Mouse (Mus musculus) brain, embryonic 14.5 days (tissue): ENCODE measurements at regions not wholly inside any gene's neighbourhood (a gene's known extent, or its start where the extent isn't known, plus 50 kb on each side); places are given as distances from the start of the nearest gene placed in this dataset.

ENCODE experiments used
- CTCF ChIP-seq: fragments of 200-500 bp; IDR thresholded peaks from 2 replicates; pipeline ENCODE4 v1.5.1; 2012; ENCODE audit warnings: inconsistent platforms, mild to moderate bottlenecking, moderate library complexity, borderline replicate concordance; ENCODE audit not compliant: insufficient read depth, insufficient read length; ENCODE audit errors: extremely low read depth
- POLR2A ChIP-seq: fragments of 200-500 bp; IDR thresholded peaks from 2 replicates; pipeline ENCODE4 v1.6.1; 2012; ENCODE audit warnings: mild to moderate bottlenecking, inconsistent platforms, borderline replicate concordance; ENCODE audit not compliant: poor library complexity, insufficient read depth, insufficient read length, severe bottlenecking; ENCODE audit errors: extremely low read depth

- TF ChIP-seq CTCF (no peak), POLR2A (no peak)
Observed at GRCm38 (mm10) chr16:78101415-78102326, 199.6 kb upstream of the Cxadr start.
